Mouse (Mus musculus): Measurements from ENCODE around the gene Onecut1. TPM values are rescaled to one million over a fixed set of nuclear protein-coding genes. Genes with fewer than 3 reads are reported as not detected.

Gene Onecut1
- total and polyA plus RNA-seq, 3 experiments, result not detected

DNA sequence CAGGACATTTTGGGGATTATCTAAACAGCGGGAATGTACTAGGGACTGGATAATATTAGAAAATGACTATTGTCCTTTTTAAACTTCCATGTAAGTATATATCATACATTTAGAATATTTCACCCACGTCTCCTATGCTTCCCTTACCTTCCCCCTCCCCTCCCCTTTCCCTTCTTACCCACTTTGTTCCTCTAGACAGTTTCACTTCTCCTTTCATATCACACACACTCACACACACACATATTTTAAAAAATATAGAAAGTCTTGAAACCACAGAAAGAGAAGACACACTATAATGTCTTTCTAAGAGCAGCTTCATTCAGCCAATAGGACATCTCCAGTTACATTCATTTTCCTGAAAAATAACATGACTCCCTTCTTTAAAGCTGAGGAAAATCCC lies 36.6 kb upstream of the Onecut1 start (continued):
- TF ChIP-seq HCFC1 (IDR thresholded peaks at IDR 0.05; ENCODE audit: low read depth, low read length) (no peak), TCF12 (IDR thresholded peaks at IDR 0.05; ENCODE audit: low read depth, low read length) (no peak), GABPA (IDR thresholded peaks at IDR 0.05; ENCODE audit: insufficient replicate concordance, low read depth, low read length) (no peak), JUN (IDR thresholded peaks at IDR 0.05; ENCODE audit: insufficient read depth, low read depth, low read length) (0 out of 2 replicates have a peak, but pooled peaks have one; percentile 5), ZC3H11A (IDR thresholded peaks at IDR 0.05; ENCODE audit: low read depth, low read length) (no peak), KAT2A (IDR thresholded peaks at IDR 0.05; ENCODE audit: insufficient replicate concordance, low read length) (no peak), BHLHE40 (IDR thresholded peaks at IDR 0.05; ENCODE audit: low read depth, low read length) (peak; percentile 40; the same call in 1 of the 2 replicates), JUND (conservative IDR thresholded peaks at IDR 0.05; ENCODE audit: low read depth, low read length) (no peak), E2F4 (IDR thresholded peaks at IDR 0.05; ENCODE audit: insufficient replicate concordance, low read depth, low read length) (no peak), SMC3 (IDR thresholded peaks at IDR 0.05; ENCODE audit: low read depth, low read length) (no peak), RAD21 (IDR thresholded peaks at IDR 0.05; ENCODE audit: low read depth, low read length) (no peak), POLR2AphosphoS2 (IDR thresholded peaks at IDR 0.05; ENCODE audit: low read depth, low read length) (no peak), TBP (conservative IDR thresholded peaks at IDR 0.05; ENCODE audit: low read depth, low read length) (no peak), MXI1 (IDR thresholded peaks at IDR 0.05; ENCODE audit: low read depth, low read length) (no peak), CTCF (conservative IDR thresholded peaks at IDR 0.05 in 1 of 2, IDR thresholded peaks at IDR 0.05 in 1 of 2; ENCODE audit: low read depth in 2 of 2, low read length in 2 of 2) (no peak), USF2 (conservative IDR thresholded peaks at IDR 0.05; ENCODE audit: low read depth, low read length) (no peak), USF1 (IDR thresholded peaks at IDR 0.05; ENCODE audit: low read depth, low read length) (no peak)

DNA sequence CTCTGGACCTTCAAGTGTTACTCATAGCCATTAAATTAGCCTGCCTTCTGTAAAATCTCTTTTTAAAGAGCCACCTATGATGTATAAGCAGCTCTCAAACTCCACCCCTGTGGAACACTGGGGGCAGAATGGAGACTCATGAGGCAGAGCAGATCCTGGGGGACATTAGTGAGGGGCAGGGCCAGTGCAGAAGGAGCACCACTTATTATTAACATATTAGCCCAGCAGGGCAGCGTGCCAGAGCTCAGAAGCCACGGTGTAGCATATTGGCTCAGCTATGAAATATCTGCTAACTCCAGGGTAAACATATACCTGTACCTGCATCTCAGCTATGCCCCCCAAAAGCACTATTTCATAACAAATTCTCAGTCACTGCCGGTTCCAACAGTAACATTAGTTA lies 32.5 kb upstream of the Onecut1 start:
- H3K4me2 ChIP-seq (ENCODE audit: insufficient read depth, low read depth, poor library complexity, severe bottlenecking), result no peak overlapping the region
- DNase-seq (ENCODE audit: extremely low read depth), result no peak
- no peak overlapping the region for H3K27ac ChIP-seq (ENCODE audit: insufficient read depth, low read depth)
- TF ChIP-seq ZC3H11A (IDR thresholded peaks at IDR 0.05; ENCODE audit: low read depth, low read length) (no peak), CHD2 (IDR thresholded peaks at IDR 0.05; ENCODE audit: low read length) (no peak), TBP (conservative IDR thresholded peaks at IDR 0.05; ENCODE audit: low read depth, low read length) (no peak), POLR2A (IDR thresholded peaks at IDR 0.05; ENCODE audit: low read depth, low read length) (no peak), SIN3A (IDR thresholded peaks at IDR 0.05; ENCODE audit: low read length) (no peak), IRF4 (IDR thresholded peaks at IDR 0.05; ENCODE audit: low read depth, low read length) (no peak), E2F4 (IDR thresholded peaks at IDR 0.05; ENCODE audit: insufficient replicate concordance, low read depth, low read length) (no peak)
- dilution Hi-C loops (cut with MboI; ENCODE audit: extremely low pct_ligation_motif_present, extremely low pct_unique_long_range_greater_than_20kb, low sequenced_read_pairs), result no loop called here
- no peaks in the 10 kb centered on the region for H3K79me2 ChIP-seq (replicated peaks; ENCODE audit: control insufficient read depth, extremely low read depth, insufficient read depth, poor library complexity, severe bottlenecking)
- no peaks in the 10 kb centered on the region for H3K36me3 ChIP-seq (replicated peaks in 1 of 2; ENCODE audit: control insufficient read depth in 1 of 2, insufficient read depth in 1 of 2, low read length in 1 of 2)
- H3K9me3 ChIP-seq (replicated peaks; ENCODE audit: low read length), result no peaks in the 10 kb centered on the region
- in situ Hi-C loops (cut with MboI; ENCODE audit: low pct_ligation_motif_present, low pct_unique_long_range_greater_than_20kb, low sequenced_read_pairs), result no loop called here
- no peak overlapping the region for H3K4me3 ChIP-seq (replicated peaks in 1 of 3; ENCODE audit: low read depth in 2 of 3, low read length in 2 of 3, poor library complexity in 1 of 3)
- H3K4me1 ChIP-seq (ENCODE audit: control insufficient read depth in 1 of 2, insufficient read depth in 2 of 2), result peaks cover 0 to 15% of the 10 kb centered on the region in 2 experiments; a peak in 2 of 4 replicates
- peaks cover 40% of the 10 kb centered on the region for H3K27me3 ChIP-seq (replicated peaks)
- H3K9ac ChIP-seq (ENCODE audit: insufficient read depth, low read depth), result no peak overlapping the region
